Mouse (Mus musculus): ENCODE measurements at regions not wholly inside any gene's neighbourhood (a gene's known extent, or its start where the extent isn't known, plus 50 kb on each side); places are given as distances from the start of the nearest gene placed in this dataset.
"Not testable (repeated sequence)": the region's sequence is repeated elsewhere in the genome, so short reads cannot be mapped to it uniquely, and the experiment has no call there.

- no peak for DNase-seq (ENCODE audit: low spot score)
Observed at GRCm38 (mm10) chr2:166516261-166516660, 197.4 kb downstream of the Prex1 start.

GRCm38 (mm10) chr2:166514664-166515063 lies 199.0 kb downstream of the Prex1 start:
- no peak for DNase-seq (ENCODE audit: low spot score)

GRCm38 (mm10) chr2:166512488-166512887 lies 201.1 kb downstream of the Prex1 start:
- no peak for DNase-seq (ENCODE audit: low spot score)

- DNase-seq (ENCODE audit: low spot score): not testable (repeated sequence)
Observed at GRCm38 (mm10) chr2:166511477-166511876, 202.2 kb downstream of the Prex1 start.

GRCm38 (mm10) chr2:166510776-166511175 lies 202.9 kb downstream of the Prex1 start:
- DNase-seq (ENCODE audit: low spot score): no peak

- DNase-seq (ENCODE audit: low spot score): no peak
Observed at GRCm38 (mm10) chr2:166509591-166509990, 204.0 kb downstream of the Prex1 start.

GRCm38 (mm10) chr2:166508656-166509420 lies 204.8 kb downstream of the Prex1 start:
- no peak for DNase-seq (ENCODE audit: low spot score)

- no peak for DNase-seq (ENCODE audit: low spot score)
Observed at GRCm38 (mm10) chr2:166505309-166505708, 208.3 kb downstream of the Prex1 start.

- no peak for DNase-seq (ENCODE audit: low spot score)
Observed at GRCm38 (mm10) chr2:166503666-166504065, 210.0 kb downstream of the Prex1 start.

GRCm38 (mm10) chr2:166492895-166493294 lies 220.7 kb downstream of the Prex1 start:
- no peak for DNase-seq (ENCODE audit: low spot score)

GRCm38 (mm10) chr2:166492421-166492820 lies 221.2 kb downstream of the Prex1 start:
- no peak for DNase-seq (ENCODE audit: low spot score)

- DNase-seq (ENCODE audit: low spot score): no peak
Observed at GRCm38 (mm10) chr2:166491861-166492260, 221.8 kb downstream of the Prex1 start.

GRCm38 (mm10) chr2:166489041-166489872 lies 224.4 kb downstream of the Prex1 start:
- DNase-seq (ENCODE audit: low spot score): no peak

GRCm38 (mm10) chr2:166487688-166488087 lies 225.9 kb downstream of the Prex1 start:
- DNase-seq (ENCODE audit: low spot score): peak; percentile 18

- peak; percentile 13 for DNase-seq (ENCODE audit: low spot score)
Observed at GRCm38 (mm10) chr2:166485788-166486187, 227.8 kb downstream of the Prex1 start.

GRCm38 (mm10) chr2:166485361-166485760 lies 228.3 kb downstream of the Prex1 start:
- DNase-seq (ENCODE audit: low spot score): no peak

- no peak for DNase-seq (ENCODE audit: low spot score)
Observed at GRCm38 (mm10) chr2:166483617-166484319, 229.9 kb downstream of the Prex1 start.

- peak; percentile 11 for DNase-seq (ENCODE audit: low spot score)
Observed at GRCm38 (mm10) chr2:166482720-166483616, 230.7 kb downstream of the Prex1 start.

GRCm38 (mm10) chr2:166481774-166482173 lies 231.9 kb downstream of the Prex1 start:
- no peak for DNase-seq (ENCODE audit: low spot score)

- DNase-seq (ENCODE audit: low spot score): no peak
Observed at GRCm38 (mm10) chr2:166481362-166481761, 232.3 kb downstream of the Prex1 start.

- DNase-seq (ENCODE audit: low spot score): no peak
Observed at GRCm38 (mm10) chr2:166480883-166481282, 232.7 kb downstream of the Prex1 start.
